Mouse (Mus musculus) kidney, adult 2 months (tissue): Measurements from ENCODE around the gene Rbbp8nl.

Experiments
- CTCF ChIP-seq: fragments of 200-500 bp; conservative IDR thresholded peaks from 2 replicates; pipeline ENCODE4 v1.5.1; 2011; ENCODE audit warnings: low read depth, mild to moderate bottlenecking, control low read depth, low read length, moderate library complexity, mixed read lengths; ENCODE audit not compliant: insufficient read depth, insufficient read length
- POLR2A ChIP-seq: fragments of 200-500 bp; IDR thresholded peaks from one replicate; pipeline ENCODE4 v1.6.1; 2011; ENCODE audit warnings: low read depth, low read length, control low read depth

DNA sequence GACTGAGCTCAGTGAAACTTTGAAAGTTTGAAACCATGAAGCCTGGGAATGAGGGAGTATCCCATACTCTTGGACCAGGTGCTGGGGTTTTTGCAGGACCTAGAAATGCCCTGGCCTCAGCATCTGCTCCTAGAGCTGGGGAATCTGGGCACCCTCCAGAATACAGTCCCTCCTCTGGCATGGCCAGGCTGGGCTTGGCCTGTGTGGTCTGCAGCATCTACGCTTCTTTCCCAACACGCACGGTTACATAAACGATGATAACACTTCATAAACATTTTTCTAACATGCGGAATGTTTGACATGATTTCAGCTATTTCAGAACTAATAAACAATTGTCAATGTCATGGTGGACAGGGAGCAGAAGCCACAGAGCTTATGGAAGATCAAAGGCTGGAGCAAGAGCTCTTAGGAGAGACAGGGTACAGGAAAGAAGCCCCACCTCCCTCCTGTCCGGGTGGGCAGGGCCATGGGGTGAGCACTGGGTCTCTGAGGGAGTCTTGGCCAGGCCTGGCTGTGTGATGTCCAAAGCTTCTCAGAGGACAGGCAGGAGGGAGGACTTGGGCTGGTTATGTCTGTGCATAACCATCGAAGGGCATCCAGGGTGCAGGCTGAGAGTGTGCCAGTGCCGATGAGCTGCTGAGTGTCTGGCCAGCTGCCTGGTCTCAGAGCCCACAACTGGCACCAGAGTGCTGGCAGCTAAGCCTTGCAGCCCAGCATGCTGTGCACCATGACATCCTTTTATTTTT is 16.9 kb upstream of the Rbbp8nl start:
- TF ChIP-seq POLR2A (no peak), CTCF (no peak)
